Mouse (Mus musculus) right cerebral cortex, postnatal 25 days (tissue): ENCODE data around the gene Gpr142.
A peak's percentile ranks its signal among the peaks of the same experiment; 100 is the strongest.

ENCODE experiments used
- DNase-seq: peaks from one replicate; pipeline ENCODE4 v3.0.0; 2022

Gpr142 gene

DNA sequence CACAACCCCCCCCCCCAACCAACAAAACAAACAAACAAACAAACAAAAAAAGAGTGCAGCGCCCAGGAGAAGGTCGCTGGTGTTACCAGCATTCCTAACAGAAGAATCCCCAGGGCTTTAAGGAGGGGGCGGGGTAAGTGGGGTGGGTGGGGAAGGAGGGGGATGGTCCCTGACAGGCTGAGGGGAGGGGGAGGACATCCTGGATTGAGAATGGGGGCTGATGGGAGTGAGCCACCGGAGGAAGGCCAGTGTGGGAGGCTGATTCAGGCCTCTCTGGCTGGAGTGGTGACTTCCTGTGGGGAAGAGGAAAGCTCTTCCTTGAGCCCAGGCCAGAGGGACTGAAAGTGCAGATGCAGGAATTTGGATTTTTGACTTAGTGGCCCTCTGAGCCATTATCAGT is 47.6 kb downstream of the Gpr142 start:
- DNase-seq: no peak

- no peak for DNase-seq
Measured at GRCm38 (mm10) chr11:114847008-114847407, 48.3 kb downstream of the Gpr142 start.

DNA sequence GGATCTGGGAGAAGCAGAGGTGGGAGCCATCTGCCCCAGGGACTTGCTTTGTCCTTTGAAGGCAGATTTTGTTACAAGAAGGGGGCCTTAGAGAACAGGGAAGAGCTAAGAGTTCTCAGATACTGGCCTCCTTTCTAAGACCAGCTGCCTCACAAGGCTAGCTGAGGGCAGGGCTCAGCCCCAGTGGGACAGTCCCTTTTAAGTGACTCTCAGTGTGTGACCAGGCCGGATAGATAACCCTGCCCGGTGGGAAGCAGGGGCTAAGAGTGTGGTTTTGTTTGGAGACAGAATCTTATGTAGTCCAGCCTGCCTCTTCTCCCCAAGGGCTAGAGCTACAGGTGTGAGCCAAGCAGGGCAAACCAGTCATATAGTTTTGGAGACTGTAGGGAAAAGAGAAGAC is 50.8 kb downstream of the Gpr142 start:
- DNase-seq: no peak

- no peak for DNase-seq
Measured at GRCm38 (mm10) chr11:114850066-114850451, 51.3 kb downstream of the Gpr142 start.

GRCm38 (mm10) chr11:114850452-114851268 is 51.9 kb downstream of the Gpr142 start, which contains the start of gene Gprc5c:
Gene Gprc5c, plus strand, starts transcription at chr11:114851152.
- no peak for DNase-seq

DNA sequence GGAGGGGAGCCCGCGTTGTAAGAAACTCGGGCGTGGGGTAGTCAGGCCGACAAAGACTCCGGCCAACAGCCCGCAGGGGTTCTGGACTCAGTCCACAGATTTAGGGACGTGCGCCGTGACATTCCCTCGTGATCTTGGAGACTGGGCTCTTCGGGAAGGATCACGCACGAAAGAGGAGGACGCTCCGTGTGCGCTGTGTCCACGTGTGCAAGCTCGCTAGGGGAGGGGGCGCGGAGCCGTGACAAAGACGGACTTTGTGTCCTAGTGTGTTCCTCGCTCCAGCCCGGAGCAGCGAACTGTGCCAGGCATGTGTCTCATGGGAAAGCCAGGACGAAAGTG is 52.5 kb downstream of the Gpr142 start:
- peak; percentile 23 for DNase-seq

DNA sequence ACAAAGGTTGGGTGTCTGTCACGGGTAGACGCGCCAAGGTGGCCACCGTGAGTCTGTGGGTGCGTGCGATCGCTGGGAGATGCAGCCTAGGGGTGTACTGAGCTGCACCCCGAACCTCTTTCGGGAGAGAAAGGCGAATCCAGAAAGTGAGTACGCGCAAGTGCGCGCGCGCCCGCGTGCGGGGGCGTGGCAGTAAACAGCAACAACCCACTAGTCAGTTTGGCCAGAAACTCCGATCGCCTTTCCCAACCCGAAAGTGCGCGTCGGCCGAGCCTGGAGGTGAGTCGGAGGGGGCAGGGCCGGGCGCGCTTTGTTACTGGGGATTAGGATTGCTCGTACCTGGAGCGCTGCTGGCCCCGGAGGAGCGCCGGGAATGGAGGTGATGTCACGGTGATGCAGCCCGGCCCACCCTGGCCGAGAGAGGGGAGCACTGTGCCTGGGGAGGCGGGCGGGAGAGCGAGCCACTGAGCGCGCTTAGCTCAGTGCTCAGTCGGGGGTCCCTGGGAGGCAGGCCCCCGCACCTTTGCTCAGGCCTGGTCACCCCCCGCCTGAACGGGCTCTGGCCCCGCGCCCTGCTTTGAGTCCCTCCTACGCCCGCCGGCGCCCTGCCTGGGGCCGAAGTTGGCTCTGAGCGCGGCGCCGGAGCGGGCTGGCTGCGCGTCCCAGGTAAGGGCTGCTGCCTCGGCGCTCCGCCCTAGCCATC is 53.0 kb downstream of the Gpr142 start:
- DNase-seq: no peak

DNA sequence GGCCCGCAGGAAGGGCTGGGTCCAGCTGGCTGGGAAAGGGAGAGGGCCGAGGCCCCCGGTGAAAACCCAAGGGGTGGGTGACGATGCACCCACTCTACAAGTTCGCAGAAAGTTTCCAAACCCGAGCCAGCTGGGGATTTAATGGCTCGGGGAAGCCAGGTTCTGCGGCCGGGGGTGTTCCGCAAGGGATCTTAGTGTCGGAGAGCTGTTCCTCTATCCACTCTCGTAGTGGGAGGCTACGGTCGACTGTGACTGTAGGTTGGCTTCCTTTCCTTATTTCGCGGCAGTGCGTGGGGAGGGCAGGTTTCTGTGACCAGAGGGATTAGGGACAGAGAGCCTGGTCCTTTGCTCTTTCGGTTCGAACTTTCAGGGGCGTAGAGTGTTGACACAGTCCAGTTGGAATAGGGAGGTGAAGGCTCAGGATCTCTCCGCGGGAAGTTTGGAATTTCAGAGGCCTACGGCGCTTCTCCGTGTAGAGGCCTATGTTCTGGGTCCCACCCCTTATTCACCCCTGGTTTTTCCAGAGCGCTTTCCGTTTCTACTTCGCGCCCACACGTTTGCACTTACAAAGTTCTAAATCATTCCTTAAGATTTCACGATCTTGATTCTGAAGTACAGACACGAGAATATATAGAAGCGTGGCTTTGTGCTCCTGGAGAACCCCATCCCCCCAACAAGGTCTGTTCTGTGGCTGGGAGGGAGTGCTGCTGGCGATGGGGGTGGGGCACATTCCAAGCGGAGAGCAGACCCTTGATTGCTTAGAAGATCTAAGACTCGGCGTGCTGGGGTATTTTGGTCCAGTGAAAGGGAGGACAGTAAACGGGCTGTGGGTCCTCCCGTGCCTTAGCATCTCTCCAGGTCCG is 53.8 kb downstream of the Gpr142 start:
- no peak for DNase-seq

DNA sequence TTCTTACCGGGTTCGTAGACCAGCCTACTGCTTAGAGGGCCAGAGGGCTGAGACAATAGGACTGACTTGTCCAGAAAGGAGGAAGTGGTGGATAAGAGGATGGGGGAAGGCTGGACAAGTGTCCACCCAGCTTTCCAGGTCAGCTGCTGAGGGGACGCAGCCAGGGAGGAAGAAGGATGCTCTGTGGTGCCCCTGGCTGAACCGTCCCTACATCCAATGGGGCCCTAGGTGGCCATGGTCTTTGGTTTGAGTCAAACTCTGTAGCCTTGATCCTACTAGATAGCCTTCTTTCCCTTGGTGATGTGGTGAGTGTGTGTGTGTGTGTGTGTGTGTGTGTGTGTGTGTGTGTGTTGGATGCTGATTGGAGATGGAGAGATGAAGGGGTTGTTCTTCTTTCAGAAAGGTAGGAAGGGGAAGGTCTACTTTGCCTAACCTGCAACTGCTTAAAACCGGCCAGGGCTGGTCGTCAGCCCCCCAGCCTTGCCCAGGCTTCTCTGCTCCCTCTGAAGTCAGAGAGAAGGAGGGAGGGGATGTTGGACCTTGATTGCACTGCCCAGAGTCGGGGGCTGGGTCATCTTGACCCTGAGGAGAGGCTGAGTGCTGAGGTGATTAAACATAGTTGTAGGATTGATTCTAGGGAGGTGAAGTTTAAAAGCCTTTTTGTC is 54.6 kb downstream of the Gpr142 start:
- no peak for DNase-seq

- DNase-seq: no peak
Measured at GRCm38 (mm10) chr11:114854581-114854980, 55.9 kb downstream of the Gpr142 start.

DNA sequence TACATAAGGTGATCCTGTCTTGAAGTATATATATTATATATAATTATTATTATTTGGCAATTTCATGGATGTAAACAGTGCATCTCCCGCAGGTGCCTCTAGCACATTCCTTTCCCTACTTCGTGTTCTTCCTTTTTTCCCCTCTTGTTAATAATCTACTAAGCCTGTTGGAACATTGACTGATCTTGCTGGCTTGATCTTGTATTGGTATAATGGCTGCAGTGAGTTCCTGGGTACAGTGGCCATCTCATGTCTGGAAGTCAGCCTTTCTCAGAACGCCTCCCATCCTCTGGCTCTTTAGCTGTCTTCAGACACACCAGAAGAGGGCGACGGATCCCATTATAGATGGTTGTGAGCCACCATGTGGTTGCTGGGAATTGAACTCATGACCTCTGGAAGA is 57.4 kb downstream of the Gpr142 start:
- DNase-seq: no peak
